Mouse (Mus musculus) kidney, adult 2 months (tissue): ENCODE measurements around the gene Crybb1.

Experiments
- CTCF ChIP-seq: fragments of 200-500 bp; conservative IDR thresholded peaks from 2 replicates; pipeline ENCODE4 v1.5.1; 2011; ENCODE audit warnings: low read depth, mild to moderate bottlenecking, control low read depth, low read length, moderate library complexity, mixed read lengths; ENCODE audit not compliant: insufficient read depth, insufficient read length
- POLR2A ChIP-seq: fragments of 200-500 bp; IDR thresholded peaks from one replicate; pipeline ENCODE4 v1.6.1; 2011; ENCODE audit warnings: low read depth, low read length, control low read depth

- TF ChIP-seq CTCF (no peak), POLR2A (no peak)
These were observed 3.2 kb upstream of the Crybb1 start, which contains the start of gene Cryba4 for GRCm38 (mm10) chr5:112252400-112252799.
